Mouse (Mus musculus) embryonic facial prominence, embryonic 11.5 days (tissue): ENCODE data around the gene Sytl3. TPM values are rescaled to one million over a fixed set of nuclear protein-coding genes. Genes with fewer than 3 reads are reported as not detected.
"Not testable (repeated sequence)": the region's sequence is repeated elsewhere in the genome, so short reads cannot be mapped to it uniquely, and the experiment has no call there.

ENCODE experiments used
- ATAC-seq: fragments of 200-750 bp; cut with Nextera tagmentation; replicated peaks from 2 replicates; pipeline ENCODE4 v1.8.0; 2017; ENCODE audit warnings: low read depth; ENCODE audit not compliant: insufficient number of reproducible peaks, low FRiP score, low TSS enrichment
- DNase-seq: peaks from one replicate; pipeline ENCODE4 v3.0.0-alpha.2; 2015; ENCODE audit warnings: low spot score
- H3K27ac ChIP-seq: fragments of 300-500 bp; sonication (generic); replicated peaks from 2 replicates; pipeline ENCODE4 v1.5.1; 2014; ENCODE audit warnings: mild to moderate bottlenecking, low read depth, low read length, control low read depth
- H3K27me3 ChIP-seq: fragments of 300-500 bp; sonication (generic); 2 replicates; pipeline ENCODE4 v1.6.1; 2014; ENCODE audit warnings: mild to moderate bottlenecking, low read length, moderate library complexity, mixed read lengths; ENCODE audit not compliant: control insufficient read depth, insufficient read depth
- H3K36me3 ChIP-seq: fragments of 300-500 bp; sonication (generic); replicated peaks from 2 replicates; pipeline ENCODE4 v1.6.1; 2014; ENCODE audit warnings: low read depth, mild to moderate bottlenecking, low read length, moderate library complexity, mixed read lengths; ENCODE audit not compliant: control insufficient read depth, insufficient read depth
- H3K4me1 ChIP-seq: fragments of 300-500 bp; sonication (generic); 2 replicates; pipeline ENCODE4 v1.6.1; 2014; ENCODE audit warnings: low read length, mixed read lengths; ENCODE audit not compliant: control insufficient read depth, insufficient read depth
- H3K4me2 ChIP-seq: fragments of 300-500 bp; sonication (generic); 2 replicates; pipeline ENCODE4 v1.6.1; 2014; ENCODE audit warnings: low read depth, mild to moderate bottlenecking, control low read depth, low read length, moderate library complexity
- H3K4me3 ChIP-seq: fragments of 300-500 bp; sonication (generic); 2 replicates; pipeline ENCODE4 v1.5.1; 2014; ENCODE audit warnings: low read depth, low read length, control low read depth
- H3K9ac ChIP-seq: fragments of 300-500 bp; sonication (generic); replicated peaks from 2 replicates; pipeline ENCODE4 v1.6.1; 2014; ENCODE audit warnings: mild to moderate bottlenecking, control low read depth, low read length
- H3K9me3 ChIP-seq: fragments of 300-500 bp; sonication (generic); replicated peaks from 2 replicates; pipeline ENCODE4 v1.6.1; 2016; ENCODE audit warnings: mild to moderate bottlenecking, low read length, inconsistent platforms, mixed read lengths; ENCODE audit not compliant: control insufficient read depth
- WGBS: fragments of 180-500 bp; shearing (Covaris S2); extraction: QIAGEN DNeasy Blood & Tissue Kit; methylation state at CpG from one replicate; pipeline ENCODE4 v1.1.7; 2014; 5-methylcytosine and 5-hydroxymethylcytosine counted together
- polyA plus RNA-seq: library from polyadenylated mRNA; unstranded; fragments of >200 nt; fragmentation: Nextera tagmentation; extraction: Ambion mirVana; gene quantifications from 2 replicates; pipeline ENCODE4 v1.2.1, GENCODE M21; 2014

The Sytl3 gene
- polyA plus RNA-seq, 1 experiment from 2014 or later: not detected

DNA sequence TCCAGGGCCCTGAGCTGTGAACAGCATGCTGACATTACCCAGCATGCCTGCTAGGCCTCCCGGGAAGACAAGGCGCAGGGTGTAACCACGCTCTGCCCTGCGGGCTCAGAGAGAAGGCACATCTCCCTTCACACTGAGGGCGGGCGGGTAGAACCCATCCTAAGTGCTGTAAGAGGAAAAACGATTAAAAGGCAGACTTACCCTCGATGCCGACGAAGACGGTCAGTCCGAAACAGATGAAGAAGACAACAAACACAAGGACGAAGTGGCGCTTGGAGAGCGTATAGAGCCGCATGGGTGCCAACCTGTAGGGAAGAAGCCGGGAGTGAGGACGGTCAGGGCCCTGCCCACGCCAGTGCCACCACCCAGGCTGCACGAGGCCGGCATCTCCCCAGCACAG is 19.4 kb upstream of the Sytl3 start:
- DNase-seq, H3K27me3 ChIP-seq, H3K4me1 ChIP-seq, H3K36me3 ChIP-seq, H3K9me3 ChIP-seq, H3K4me3 ChIP-seq, H3K27ac ChIP-seq, H3K9ac ChIP-seq, H3K4me2 ChIP-seq: not testable (repeated sequence)
- 0 out of 2 replicates have a peak, but pooled peaks have one; percentile 58 for ATAC-seq
- WGBS: 94% methylated on average over 14 of the region's 21 CpGs

DNA sequence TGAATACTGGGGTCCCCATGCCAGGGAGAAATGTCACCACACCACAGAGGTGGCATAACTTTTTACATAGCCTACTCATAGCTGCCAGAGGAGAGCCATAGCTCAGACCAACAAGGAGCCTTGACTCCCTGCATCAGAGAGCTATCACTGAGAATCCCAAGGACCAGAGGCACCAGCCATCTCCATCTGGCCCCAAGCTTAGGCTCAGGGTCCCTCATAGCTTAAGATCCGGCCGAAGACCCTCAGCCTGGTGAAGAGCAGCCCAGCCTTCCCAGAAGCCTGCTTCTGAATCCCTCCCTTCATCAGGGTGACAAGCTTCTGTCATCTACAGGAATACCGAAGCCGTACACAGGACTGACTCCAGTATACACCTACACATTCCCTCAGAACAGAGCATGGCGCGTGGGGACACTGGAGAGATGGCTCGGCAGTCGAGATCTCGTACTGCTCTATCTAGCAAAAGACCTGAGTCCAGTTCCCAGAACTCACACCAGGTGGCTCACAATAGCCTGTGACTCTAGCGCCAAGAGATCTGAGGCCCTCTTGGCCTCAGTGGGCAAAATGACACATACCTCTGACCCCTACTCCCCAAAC is 18.8 kb upstream of the Sytl3 start:
- ATAC-seq, H3K27ac ChIP-seq, H3K36me3 ChIP-seq, H3K4me1 ChIP-seq, H3K4me3 ChIP-seq, H3K9ac ChIP-seq, H3K9me3 ChIP-seq, DNase-seq, H3K27me3 ChIP-seq, H3K4me2 ChIP-seq: not testable (repeated sequence)
- WGBS: 88% methylated on average over 10 of the region's 10 CpGs

DNA sequence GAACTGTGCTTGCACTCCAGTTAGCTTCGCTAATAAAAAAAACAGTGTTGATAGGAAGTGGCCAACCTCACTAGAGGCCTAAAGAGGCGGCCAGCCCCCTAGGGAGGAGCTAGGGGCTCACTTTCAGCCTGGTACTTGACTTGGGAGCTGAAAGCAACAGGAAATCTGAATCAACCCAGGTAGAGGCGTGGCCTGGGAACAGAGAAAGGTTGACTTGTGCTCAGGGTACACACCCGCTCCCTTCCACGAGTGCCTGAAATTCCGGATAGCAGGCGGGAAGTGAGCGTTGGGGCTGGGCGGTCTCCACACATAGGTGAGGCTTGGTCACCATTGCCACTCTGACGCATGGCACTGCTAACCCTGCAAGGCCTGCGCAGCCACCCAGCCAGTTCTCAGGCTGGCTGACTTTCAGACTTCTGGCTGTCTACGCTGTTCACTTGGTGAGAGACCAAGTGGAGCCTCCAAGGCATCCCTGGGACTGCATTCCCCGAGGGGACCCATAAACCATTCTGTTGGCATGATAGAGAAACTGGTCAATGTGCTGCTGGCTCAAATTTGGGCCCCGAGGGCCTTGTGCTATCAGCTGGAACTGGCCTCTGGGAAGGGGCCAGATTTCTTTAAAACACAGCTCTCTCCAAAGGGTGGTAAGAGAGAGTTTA is 18.0 kb upstream of the Sytl3 start:
- H3K27me3 ChIP-seq, ATAC-seq, H3K4me2 ChIP-seq, H3K9me3 ChIP-seq, H3K27ac ChIP-seq, H3K9ac ChIP-seq, DNase-seq, H3K4me3 ChIP-seq, H3K4me1 ChIP-seq, H3K36me3 ChIP-seq: not testable (repeated sequence)
- 79% methylated on average over 14 of the region's 14 CpGs for WGBS

DNA sequence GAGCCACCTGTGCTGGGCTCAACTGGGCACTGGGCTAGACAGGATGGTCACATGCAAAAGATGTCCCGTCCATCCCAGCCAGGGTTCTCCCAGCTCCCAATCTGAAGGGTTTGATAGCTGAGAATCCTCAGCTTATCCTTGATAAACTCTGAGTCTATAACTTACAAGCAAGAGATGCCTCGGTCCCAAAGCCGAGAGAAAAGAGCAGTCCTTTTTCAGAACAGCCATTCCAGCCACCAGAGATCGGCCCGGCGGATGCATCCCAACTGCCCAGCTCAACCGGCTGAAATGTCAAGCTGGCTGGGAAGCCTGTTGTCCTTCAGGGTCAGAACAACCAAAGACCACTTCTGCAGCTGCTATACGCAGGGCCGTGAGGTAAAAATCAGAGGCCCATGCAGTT is 14.7 kb upstream of the Sytl3 start:
- H3K4me3 ChIP-seq, H3K4me2 ChIP-seq, DNase-seq, ATAC-seq, H3K4me1 ChIP-seq, H3K9me3 ChIP-seq, H3K27ac ChIP-seq, H3K9ac ChIP-seq, H3K36me3 ChIP-seq, H3K27me3 ChIP-seq: not testable (repeated sequence)
- WGBS: 86% methylated on average over 7 of the region's 9 CpGs

DNA sequence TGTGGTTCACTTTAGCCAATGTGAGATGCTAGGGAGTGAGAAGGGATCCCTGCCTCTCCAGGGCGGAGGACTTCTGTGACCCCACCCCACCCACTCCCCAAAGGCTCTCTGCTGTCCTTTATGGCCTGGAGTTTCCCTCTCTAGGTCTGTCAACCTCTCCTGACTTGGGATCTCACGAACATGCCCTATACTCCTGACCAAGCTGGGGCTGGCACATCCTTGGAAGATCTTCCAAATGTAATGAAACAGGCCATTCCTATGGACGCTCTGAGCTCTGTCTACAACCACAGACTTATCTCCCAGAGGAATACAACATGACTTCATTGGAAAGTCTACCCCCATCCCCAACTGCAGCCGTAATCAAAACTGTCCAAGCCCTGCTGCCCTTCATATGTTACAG is 14.2 kb upstream of the Sytl3 start:
- H3K27ac ChIP-seq, H3K4me1 ChIP-seq, H3K4me3 ChIP-seq, H3K9me3 ChIP-seq, ATAC-seq, H3K9ac ChIP-seq, H3K36me3 ChIP-seq, DNase-seq, H3K27me3 ChIP-seq, H3K4me2 ChIP-seq: not testable (repeated sequence)
- 91% methylated on average over 4 of the region's 4 CpGs for WGBS

DNA sequence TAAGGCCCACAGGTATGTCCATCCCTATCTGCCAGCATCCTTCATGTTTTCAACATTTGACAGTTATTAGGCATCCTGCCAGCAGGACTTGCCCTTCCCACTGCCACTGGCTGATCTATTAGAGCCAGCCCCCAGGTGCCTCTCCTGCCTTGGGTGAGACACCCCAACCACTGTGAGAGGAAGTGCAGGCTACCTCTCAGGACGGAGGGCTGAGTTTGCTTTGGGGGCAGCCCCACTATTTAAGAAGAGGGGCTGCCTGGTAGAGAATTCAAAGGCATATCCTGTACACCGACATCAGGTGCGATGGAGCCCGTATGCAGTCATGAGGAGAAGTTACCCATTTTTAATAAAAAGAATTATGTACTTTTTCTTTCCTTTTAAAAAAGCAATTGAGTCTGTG is 13.2 kb upstream of the Sytl3 start:
- not testable (repeated sequence) for H3K36me3 ChIP-seq, H3K4me3 ChIP-seq, DNase-seq, H3K27me3 ChIP-seq, ATAC-seq, H3K27ac ChIP-seq, H3K4me2 ChIP-seq, H3K9ac ChIP-seq, H3K4me1 ChIP-seq, H3K9me3 ChIP-seq
- 75% methylated on average over 1 of the region's 4 CpGs for WGBS

DNA sequence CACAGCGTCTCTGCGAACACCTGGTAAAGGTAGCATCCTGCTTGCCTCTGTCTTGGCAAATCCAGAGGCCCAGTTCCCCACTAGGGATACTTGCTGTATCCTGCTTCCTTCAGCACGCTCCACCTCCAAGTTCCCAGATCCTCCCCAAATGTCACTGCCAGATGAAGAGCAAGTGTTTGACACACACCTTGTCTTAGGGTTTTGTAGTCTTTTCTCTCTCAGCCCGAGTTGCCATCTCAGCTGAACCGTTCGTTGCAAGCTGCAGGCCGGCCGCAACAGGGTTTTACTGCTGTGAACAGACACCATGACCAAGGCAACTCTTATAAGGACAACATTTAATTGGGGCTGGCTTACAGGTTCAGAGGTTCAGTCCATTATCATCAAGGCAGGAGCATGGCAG is 12.1 kb upstream of the Sytl3 start:
- not testable (repeated sequence) for H3K9ac ChIP-seq, H3K27me3 ChIP-seq, ATAC-seq, H3K4me1 ChIP-seq, H3K4me3 ChIP-seq, H3K4me2 ChIP-seq, H3K36me3 ChIP-seq, H3K9me3 ChIP-seq, DNase-seq, H3K27ac ChIP-seq
- 92% methylated on average over 8 of the region's 8 CpGs for WGBS

DNA sequence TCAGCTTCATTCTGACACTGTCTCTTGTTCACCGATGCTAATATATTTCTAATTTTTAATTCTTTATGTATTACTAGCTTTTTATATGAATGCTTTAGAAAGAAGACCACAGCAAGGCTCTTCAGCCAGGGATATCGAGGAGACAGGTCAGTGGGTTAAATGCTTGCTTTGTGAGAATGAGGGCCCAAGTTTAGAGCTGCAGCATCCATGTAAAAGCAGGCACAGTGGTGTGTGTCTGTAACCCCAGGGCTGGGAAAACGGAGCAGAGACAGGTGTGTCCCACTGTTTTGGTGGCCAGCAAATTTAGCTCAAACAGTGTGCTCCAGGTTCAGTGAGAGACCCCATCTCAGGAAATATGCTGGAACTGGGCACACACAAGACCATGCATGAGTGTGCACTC is 11.4 kb upstream of the Sytl3 start:
- 91% methylated on average over 3 of the region's 3 CpGs for WGBS
- H3K4me3 ChIP-seq, H3K9ac ChIP-seq, H3K4me1 ChIP-seq, H3K4me2 ChIP-seq, DNase-seq, ATAC-seq, H3K9me3 ChIP-seq, H3K36me3 ChIP-seq, H3K27me3 ChIP-seq, H3K27ac ChIP-seq: not testable (repeated sequence)
